Mouse (Mus musculus) lung, adult 18-20 months (tissue): ENCODE data around the gene Hes6.

Source experiments
- DNase-seq, 2 experiments: peaks; one replicate each; pipeline ENCODE4 v3.0.0; 2022; ENCODE audit warnings: mixed read lengths in 2 of 2

Gene Hes6

GRCm38 (mm10) chr1:91413898-91414594, at the start of gene Hes6:
Hes6 (minus strand) TSS chr1:91414038.
- peak; percentile 60 to 75 for DNase-seq

- DNase-seq, result no peak
Measured at GRCm38 (mm10) chr1:91463336-91463995, 49.6 kb upstream of the Hes6 start.

- DNase-seq, result peak in 1 of 2 experiments; percentile 55
Measured at GRCm38 (mm10) chr1:91460564-91460963, 46.7 kb upstream of the Hes6 start.

GRCm38 (mm10) chr1:91460069-91460468, 46.2 kb upstream of the Hes6 start:
- DNase-seq, result no peak

GRCm38 (mm10) chr1:91459059-91459809, 45.4 kb upstream of the Hes6 start, which contains the start of gene Per2:
Per2 (minus strand) TSS chr1:91459324.
- peak; percentile 99 for DNase-seq

GRCm38 (mm10) chr1:91458223-91458861, 44.5 kb upstream of the Hes6 start:
- peak; percentile 88 to 94 for DNase-seq

GRCm38 (mm10) chr1:91457698-91458097, 43.9 kb upstream of the Hes6 start:
- DNase-seq, result peak in 1 of 2 experiments; percentile 55

- peak; percentile 70 to 76 for DNase-seq
Measured at GRCm38 (mm10) chr1:91457116-91457515, 43.3 kb upstream of the Hes6 start.

GRCm38 (mm10) chr1:91456301-91456801, 42.5 kb upstream of the Hes6 start:
- peak; percentile 91 to 95 for DNase-seq

GRCm38 (mm10) chr1:91455661-91456161, 41.9 kb upstream of the Hes6 start:
- DNase-seq, result peak; percentile 81 to 85

- DNase-seq, result no peak
Measured at GRCm38 (mm10) chr1:91454927-91455326, 41.1 kb upstream of the Hes6 start.

GRCm38 (mm10) chr1:91454366-91454765, 40.5 kb upstream of the Hes6 start:
- DNase-seq, result peak in 1 of 2 experiments; percentile 33

- peak in 1 of 2 experiments; percentile 37 for DNase-seq
Measured at GRCm38 (mm10) chr1:91453932-91454331, 40.1 kb upstream of the Hes6 start.

GRCm38 (mm10) chr1:91451547-91452084, 37.8 kb upstream of the Hes6 start:
- no peak for DNase-seq

GRCm38 (mm10) chr1:91450851-91451250, 37.0 kb upstream of the Hes6 start:
- DNase-seq, result no peak

GRCm38 (mm10) chr1:91448688-91449087, 34.9 kb upstream of the Hes6 start:
- peak; percentile 81 to 88 for DNase-seq

GRCm38 (mm10) chr1:91446511-91446910, 32.7 kb upstream of the Hes6 start:
- DNase-seq, result no peak

GRCm38 (mm10) chr1:91446060-91446459, 32.2 kb upstream of the Hes6 start:
- peak; percentile 78 to 90 for DNase-seq

- DNase-seq, result no peak
Measured at GRCm38 (mm10) chr1:91444841-91445830, 31.3 kb upstream of the Hes6 start.

GRCm38 (mm10) chr1:91442350-91442990, 28.6 kb upstream of the Hes6 start:
- DNase-seq, result peak; percentile 83 to 89
